Mouse (Mus musculus): ENCODE measurements at regions not wholly inside any gene's neighbourhood (a gene's known extent, or its start where the extent isn't known, plus 50 kb on each side); places are given as distances from the start of the nearest gene placed in this dataset.

DNA sequence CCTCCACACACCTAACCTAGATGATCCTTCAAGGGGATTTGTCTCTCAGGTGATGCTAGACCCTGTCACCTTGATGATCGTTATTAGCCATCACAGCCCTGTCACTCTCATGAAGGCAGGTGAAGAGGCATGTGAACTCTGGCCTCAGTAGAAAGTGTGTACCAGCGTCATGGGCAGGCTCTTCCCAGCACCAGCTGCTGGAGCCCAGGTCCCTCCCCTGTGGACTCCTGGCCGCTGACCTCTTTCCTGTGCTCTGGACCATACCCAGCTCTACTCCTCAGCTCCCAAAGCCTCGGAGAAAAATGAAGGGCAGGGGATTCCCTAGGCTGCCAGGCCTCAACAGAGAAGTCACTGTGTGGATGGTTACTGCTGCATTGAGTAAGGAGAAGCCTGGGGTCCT is 253.3 kb upstream of the Sulf2 start:
- TF ChIP-seq CTCF (IDR thresholded peaks at IDR 0.05; ENCODE audit: low read depth) = no peak
- TF ChIP-seq EP300 (IDR thresholded peaks at IDR 0.05; ENCODE audit: low read depth) = no peak
